Mouse (Mus musculus): ENCODE data around the gene Klf8. TPM values are rescaled to one million over a fixed set of nuclear protein-coding genes. Genes with fewer than 3 reads are reported as not detected.
A peak's percentile ranks its signal among the peaks of the same experiment; 100 is the strongest.
"Not testable (repeated sequence)": the region's sequence is repeated elsewhere in the genome, so short reads cannot be mapped to it uniquely, and the experiment has no call there.

The Klf8 gene
- polyA plus RNA-seq (2014; fragmentation: Nextera tagmentation; extraction: Ambion mirVana): 0.62 and 1.0 TPM in 2 replicates

DNA sequence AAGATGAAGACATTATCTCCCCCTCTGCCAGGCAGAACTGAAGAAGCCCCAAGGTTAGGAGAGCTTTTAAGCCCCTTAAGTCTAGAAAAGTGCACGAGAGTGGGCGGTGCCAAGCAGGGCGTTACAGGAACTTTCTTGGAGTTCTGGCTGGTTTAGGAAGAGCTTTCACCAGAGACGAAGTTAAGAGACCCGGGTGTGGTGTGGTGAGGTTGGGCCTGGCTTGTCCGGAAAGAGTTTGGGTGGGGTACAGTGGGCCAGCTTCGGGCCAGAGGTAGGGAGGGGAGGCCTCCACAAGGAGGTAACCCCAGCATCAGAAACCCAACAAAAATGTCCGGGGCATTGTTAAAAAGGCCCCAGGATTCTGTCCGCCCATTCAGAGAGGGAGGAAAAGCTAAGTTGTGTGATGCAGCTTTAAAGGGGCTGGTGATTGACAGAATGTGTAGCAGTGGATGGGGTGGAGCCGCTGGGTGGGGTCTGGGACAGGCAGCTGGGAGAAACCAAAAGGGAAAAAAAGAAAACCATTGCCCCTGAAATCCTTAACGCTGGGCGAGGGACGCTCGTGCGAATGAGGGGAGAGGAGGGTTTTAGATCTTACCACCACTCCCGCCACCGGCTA, at the start of gene Klf8:
TSS of gene Klf8 (plus strand) at position 163 of the 616 bp plus-strand sequence.
- 21% methylated on average over 17 of the region's 17 CpGs for WGBS
- Histone ChIP-seq H3K4me1 (ENCODE audit: control insufficient read depth in 2 of 2, insufficient read depth in 2 of 2, low read length in 2 of 2) (no peaks in the 10 kb centered on the region), H3K27me3 (ENCODE audit: control insufficient read depth, insufficient read depth, low read length) (no peaks in the 10 kb centered on the region), H3K4me3 (ENCODE audit: control insufficient read depth in 1 of 2, insufficient read depth in 1 of 2, low read depth in 1 of 2, low read length in 2 of 2) (peak within 1 kb of the TSS; percentile 58 to 80), H3K9me3 (ENCODE audit: control insufficient read depth, low read length) (no peaks in the 10 kb centered on the region), H3K4me2 (ENCODE audit: low read length) (peak within 1 kb of the TSS; percentile 75), H3K9ac (ENCODE audit: low read length) (peak within 1 kb of the TSS; percentile 52), H3K27ac (replicated peaks in 1 of 2; ENCODE audit: control insufficient read depth in 1 of 2, insufficient read depth in 1 of 2, low read depth in 2 of 2, low read length in 2 of 2) (no peak within 1 kb of the TSS), H3K36me3 (ENCODE audit: control insufficient read depth, insufficient read depth, low read length) (no peaks in the 10 kb centered on the region)
- ATAC-seq (ENCODE audit: insufficient number of reproducible peaks, insufficient read depth, low FRiP score, low read depth): no peak

- not testable (repeated sequence) for H3K4me2 ChIP-seq (ENCODE audit: low read length); H3K27me3 ChIP-seq (ENCODE audit: control insufficient read depth, insufficient read depth, low read length); ATAC-seq (ENCODE audit: insufficient number of reproducible peaks, insufficient read depth, low FRiP score, low read depth); H3K9ac ChIP-seq (ENCODE audit: low read length); H3K27ac ChIP-seq (replicated peaks in 1 of 2; ENCODE audit: control insufficient read depth in 1 of 2, insufficient read depth in 1 of 2, low read depth in 2 of 2, low read length in 2 of 2); H3K9me3 ChIP-seq (ENCODE audit: control insufficient read depth, low read length); H3K4me3 ChIP-seq (ENCODE audit: control insufficient read depth in 1 of 2, insufficient read depth in 1 of 2, low read depth in 1 of 2, low read length in 2 of 2); H3K36me3 ChIP-seq (ENCODE audit: control insufficient read depth, insufficient read depth, low read length); H3K4me1 ChIP-seq (ENCODE audit: control insufficient read depth in 2 of 2, insufficient read depth in 2 of 2, low read length in 2 of 2)
- 72% methylated on average over 2 of the region's 2 CpGs for WGBS
These were observed 38.1 kb upstream of the Klf8 start for GRCm38 (mm10) chrX:153199185-153199584.

- no peak for ATAC-seq (ENCODE audit: insufficient number of reproducible peaks, insufficient read depth, low FRiP score, low read depth)
- Histone ChIP-seq H3K4me3 (ENCODE audit: control insufficient read depth in 1 of 2, insufficient read depth in 1 of 2, low read depth in 1 of 2, low read length in 2 of 2) (no peak overlapping the region), H3K27ac (replicated peaks in 1 of 2; ENCODE audit: control insufficient read depth in 1 of 2, insufficient read depth in 1 of 2, low read depth in 2 of 2, low read length in 2 of 2) (no peak overlapping the region), H3K4me2 (ENCODE audit: low read length) (no peak overlapping the region), H3K9ac (ENCODE audit: low read length) (no peak overlapping the region), H3K27me3 (ENCODE audit: control insufficient read depth, insufficient read depth, low read length) (no peaks in the 10 kb centered on the region), H3K9me3 (ENCODE audit: control insufficient read depth, low read length) (no peaks in the 10 kb centered on the region), H3K36me3 (ENCODE audit: control insufficient read depth, insufficient read depth, low read length) (no peaks in the 10 kb centered on the region), H3K4me1 (ENCODE audit: control insufficient read depth in 2 of 2, insufficient read depth in 2 of 2, low read length in 2 of 2) (no peaks in the 10 kb centered on the region)
- 59% methylated on average over 1 of the region's 1 CpGs for WGBS
These were observed 26.2 kb upstream of the Klf8 start for GRCm38 (mm10) chrX:153211101-153211500.

- Histone ChIP-seq H3K27ac (replicated peaks in 1 of 2; ENCODE audit: control insufficient read depth in 1 of 2, insufficient read depth in 1 of 2, low read depth in 2 of 2, low read length in 2 of 2) (no peak overlapping the region), H3K4me1 (ENCODE audit: control insufficient read depth in 2 of 2, insufficient read depth in 2 of 2, low read length in 2 of 2) (no peaks in the 10 kb centered on the region), H3K9me3 (ENCODE audit: control insufficient read depth, low read length) (no peaks in the 10 kb centered on the region), H3K4me3 (ENCODE audit: control insufficient read depth in 1 of 2, insufficient read depth in 1 of 2, low read depth in 1 of 2, low read length in 2 of 2) (no peak overlapping the region), H3K4me2 (ENCODE audit: low read length) (no peak overlapping the region), H3K27me3 (ENCODE audit: control insufficient read depth, insufficient read depth, low read length) (no peaks in the 10 kb centered on the region), H3K36me3 (ENCODE audit: control insufficient read depth, insufficient read depth, low read length) (no peaks in the 10 kb centered on the region), H3K9ac (ENCODE audit: low read length) (no peak overlapping the region)
- ATAC-seq (ENCODE audit: insufficient number of reproducible peaks, insufficient read depth, low FRiP score, low read depth): no peak
- 40% methylated on average over 2 of the region's 2 CpGs for WGBS
These were observed 6.0 kb upstream of the Klf8 start for GRCm38 (mm10) chrX:153231240-153231639.

DNA sequence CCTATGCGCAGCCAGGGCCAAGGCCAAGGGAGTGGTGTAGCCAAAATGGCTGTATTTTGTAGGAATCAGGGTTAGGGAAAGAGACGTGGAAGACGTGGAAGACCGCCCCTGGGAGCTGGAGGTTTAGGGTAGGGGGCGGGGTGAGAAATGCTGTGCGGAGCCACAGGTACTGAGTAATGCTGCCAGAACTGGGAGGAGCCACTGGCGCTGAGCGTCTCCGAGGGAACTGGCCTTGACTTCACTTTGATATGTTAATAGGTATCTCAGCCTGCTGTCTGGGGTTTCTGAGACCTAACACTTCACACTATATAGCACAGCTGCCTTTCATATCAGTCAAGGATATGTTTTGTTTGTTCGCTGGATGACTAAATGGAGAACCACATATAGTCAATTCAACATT, 4.0 kb upstream of the Klf8 start:
- 16% methylated on average over 10 of the region's 10 CpGs for WGBS
- Histone ChIP-seq H3K4me1 (ENCODE audit: control insufficient read depth in 2 of 2, insufficient read depth in 2 of 2, low read length in 2 of 2) (no peaks in the 10 kb centered on the region), H3K9me3 (ENCODE audit: control insufficient read depth, low read length) (no peaks in the 10 kb centered on the region), H3K36me3 (ENCODE audit: control insufficient read depth, insufficient read depth, low read length) (no peaks in the 10 kb centered on the region), H3K4me3 (ENCODE audit: control insufficient read depth in 1 of 2, insufficient read depth in 1 of 2, low read depth in 1 of 2, low read length in 2 of 2) (no peak overlapping the region), H3K27me3 (ENCODE audit: control insufficient read depth, insufficient read depth, low read length) (no peaks in the 10 kb centered on the region), H3K4me2 (ENCODE audit: low read length) (peak overlapping the region; percentile 36), H3K27ac (replicated peaks in 1 of 2; ENCODE audit: control insufficient read depth in 1 of 2, insufficient read depth in 1 of 2, low read depth in 2 of 2, low read length in 2 of 2) (no peak overlapping the region), H3K9ac (ENCODE audit: low read length) (no peak overlapping the region)
- ATAC-seq (ENCODE audit: insufficient number of reproducible peaks, insufficient read depth, low FRiP score, low read depth): no peak

DNA sequence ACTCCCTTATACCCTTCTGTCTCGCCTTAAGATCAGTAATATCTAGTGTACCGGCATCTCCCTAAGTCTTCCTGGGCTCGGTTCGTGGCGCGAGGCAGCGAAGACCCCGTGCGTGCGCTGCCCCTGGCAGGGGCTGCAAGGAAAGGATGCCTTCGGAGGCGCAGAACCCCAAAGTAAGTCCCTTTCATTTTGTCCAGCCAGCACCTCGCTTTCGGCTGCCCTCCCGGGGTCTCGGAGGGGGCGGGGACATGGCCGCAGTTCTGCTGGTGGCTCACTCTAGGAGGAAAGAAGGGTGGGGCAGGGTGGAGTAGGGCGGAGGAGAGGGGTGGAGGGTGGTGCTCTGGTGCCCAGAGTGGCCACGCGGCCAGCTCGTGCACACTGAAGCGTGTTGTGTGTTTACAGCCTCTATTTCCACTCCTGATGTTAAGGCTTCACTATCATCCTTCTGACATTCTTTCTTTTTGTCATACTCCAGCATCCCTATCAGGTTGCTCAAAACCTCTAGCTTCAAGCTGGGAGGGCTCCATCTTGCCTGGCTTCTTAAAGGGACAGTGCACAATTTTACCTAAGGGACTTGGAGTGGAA, 746 bp downstream of the Klf8 start:
- Histone ChIP-seq H3K27ac (replicated peaks in 1 of 2; ENCODE audit: control insufficient read depth in 1 of 2, insufficient read depth in 1 of 2, low read depth in 2 of 2, low read length in 2 of 2) (no peak overlapping the region), H3K4me1 (ENCODE audit: control insufficient read depth in 2 of 2, insufficient read depth in 2 of 2, low read length in 2 of 2) (no peaks in the 10 kb centered on the region), H3K9ac (ENCODE audit: low read length) (peak overlapping the region; percentile 52), H3K4me2 (ENCODE audit: low read length) (peak overlapping the region; percentile 75), H3K4me3 (ENCODE audit: control insufficient read depth in 1 of 2, insufficient read depth in 1 of 2, low read depth in 1 of 2, low read length in 2 of 2) (peak overlapping the region; percentile 58 to 80), H3K36me3 (ENCODE audit: control insufficient read depth, insufficient read depth, low read length) (no peaks in the 10 kb centered on the region), H3K9me3 (ENCODE audit: control insufficient read depth, low read length) (no peaks in the 10 kb centered on the region), H3K27me3 (ENCODE audit: control insufficient read depth, insufficient read depth, low read length) (no peaks in the 10 kb centered on the region)
- no peak; the same call in 1 of the 2 replicates for ATAC-seq (ENCODE audit: insufficient number of reproducible peaks, insufficient read depth, low FRiP score, low read depth)
- 19% methylated on average over 21 of the region's 23 CpGs for WGBS

DNA sequence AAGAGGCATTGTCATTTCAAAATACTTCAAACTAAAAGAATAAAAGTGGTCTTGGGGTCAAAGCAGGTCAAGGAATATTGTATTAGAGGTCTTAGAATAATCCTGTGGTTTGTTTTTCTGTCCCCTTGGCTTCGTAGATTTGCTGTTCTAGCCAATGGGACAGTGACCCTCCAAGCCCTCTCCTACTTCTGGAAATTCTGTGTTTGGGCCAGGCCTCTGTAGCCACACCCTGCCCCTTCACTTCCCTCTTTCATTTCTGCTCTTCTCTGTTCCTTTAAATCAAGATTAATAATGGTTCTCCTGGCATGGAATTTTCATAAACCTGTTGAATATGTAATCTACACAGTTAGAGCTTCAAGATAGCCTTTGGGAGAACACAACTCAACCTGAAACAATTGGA, 17.0 kb downstream of the Klf8 start:
- Histone ChIP-seq H3K9me3 (ENCODE audit: control insufficient read depth, low read length) (no peaks in the 10 kb centered on the region), H3K9ac (ENCODE audit: low read length) (no peak overlapping the region), H3K4me3 (ENCODE audit: control insufficient read depth in 1 of 2, insufficient read depth in 1 of 2, low read depth in 1 of 2, low read length in 2 of 2) (no peak overlapping the region), H3K27ac (replicated peaks in 1 of 2; ENCODE audit: control insufficient read depth in 1 of 2, insufficient read depth in 1 of 2, low read depth in 2 of 2, low read length in 2 of 2) (no peak overlapping the region), H3K4me1 (ENCODE audit: control insufficient read depth in 2 of 2, insufficient read depth in 2 of 2, low read length in 2 of 2) (no peaks in the 10 kb centered on the region), H3K4me2 (ENCODE audit: low read length) (no peak overlapping the region), H3K27me3 (ENCODE audit: control insufficient read depth, insufficient read depth, low read length) (no peaks in the 10 kb centered on the region), H3K36me3 (ENCODE audit: control insufficient read depth, insufficient read depth, low read length) (no peaks in the 10 kb centered on the region)
- 56% methylated on average over 1 of the region's 1 CpGs for whole genome bisulfite sequencing
- ATAC-seq (ENCODE audit: insufficient number of reproducible peaks, insufficient read depth, low FRiP score, low read depth): no peak

GRCm38 (mm10) chrX:153255504-153255903, 18.2 kb downstream of the Klf8 start:
- H3K9ac ChIP-seq (ENCODE audit: low read length): no peak overlapping the region
- H3K27me3 ChIP-seq (ENCODE audit: control insufficient read depth, insufficient read depth, low read length): no peaks in the 10 kb centered on the region

More at GRCm38 (mm10) chrX:153255504-153255903, 18.2 kb downstream of the Klf8 start:
- WGBS: 56% methylated on average over 2 of the region's 2 CpGs
- Histone ChIP-seq H3K4me2 (ENCODE audit: low read length) (no peak overlapping the region), H3K36me3 (ENCODE audit: control insufficient read depth, insufficient read depth, low read length) (no peaks in the 10 kb centered on the region), H3K4me3 (ENCODE audit: control insufficient read depth in 1 of 2, insufficient read depth in 1 of 2, low read depth in 1 of 2, low read length in 2 of 2) (no peak overlapping the region), H3K9me3 (ENCODE audit: control insufficient read depth, low read length) (no peaks in the 10 kb centered on the region), H3K27ac (replicated peaks in 1 of 2; ENCODE audit: control insufficient read depth in 1 of 2, insufficient read depth in 1 of 2, low read depth in 2 of 2, low read length in 2 of 2) (no peak overlapping the region), H3K4me1 (ENCODE audit: control insufficient read depth in 2 of 2, insufficient read depth in 2 of 2, low read length in 2 of 2) (no peaks in the 10 kb centered on the region)
- no peak for ATAC-seq (ENCODE audit: insufficient number of reproducible peaks, insufficient read depth, low FRiP score, low read depth)
